Mouse (Mus musculus) embryonic fibroblast, embryonic 13.5 days (primary cell): ENCODE measurements around the gene Ccdc153.

Experiments
- CTCF ChIP-seq: IDR thresholded peaks from 2 replicates; pipeline ENCODE4 v1.5.1; 2011; ENCODE audit warnings: mild to moderate bottlenecking, control low read depth, low read length, moderate library complexity, borderline replicate concordance; ENCODE audit not compliant: insufficient read depth
- POLR2A ChIP-seq: IDR thresholded peaks from 2 replicates; pipeline ENCODE4 v1.6.1; 2011; ENCODE audit warnings: low read depth, mild to moderate bottlenecking, control low read depth, low read length, moderate library complexity

GRCm38 (mm10) chr9:44192794-44193193 lies 47.7 kb upstream of the Ccdc153 start:
- no peak for TF ChIP-seq CTCF
- TF ChIP-seq POLR2A: no peak
